Mouse (Mus musculus) CH12.LX (cell line): Measurements from ENCODE around the gene Dnajc6.

Source experiments
- GABPA ChIP-seq: IDR thresholded peaks from 2 replicates; pipeline ENCODE4 v1.6.1; 2012; ENCODE audit warnings: low read depth, low read length, improper control_type of control experiment, inconsistent platforms; ENCODE audit not compliant: insufficient replicate concordance
- JUND ChIP-seq: conservative IDR thresholded peaks from 2 replicates; pipeline ENCODE4 v1.6.1; 2011; ENCODE audit warnings: low read depth, low read length, improper control_type of control experiment
- MAFK ChIP-seq: IDR thresholded peaks from 2 replicates; pipeline ENCODE4 v1.6.1; 2011; ENCODE audit warnings: low read length, improper control_type of control experiment; ENCODE audit not compliant: insufficient replicate concordance
- MEF2A ChIP-seq: IDR thresholded peaks from 2 replicates; pipeline ENCODE4 v1.6.1; 2014; ENCODE audit warnings: low read depth, mild to moderate bottlenecking, inconsistent platforms, low read length, improper control_type of control experiment, borderline replicate concordance
- POLR2A ChIP-seq: IDR thresholded peaks from 2 replicates; pipeline ENCODE4 v1.6.1; 2011; ENCODE audit warnings: low read depth, mild to moderate bottlenecking, improper control_type of control experiment, low read length
- POLR2AphosphoS2 ChIP-seq: IDR thresholded peaks from 2 replicates; pipeline ENCODE4 v1.6.1; 2011; ENCODE audit warnings: low read depth, low read length, improper control_type of control experiment
- TBP ChIP-seq: conservative IDR thresholded peaks from 2 replicates; pipeline ENCODE4 v1.6.1; 2011; ENCODE audit warnings: low read depth, low read length, improper control_type of control experiment

DNA sequence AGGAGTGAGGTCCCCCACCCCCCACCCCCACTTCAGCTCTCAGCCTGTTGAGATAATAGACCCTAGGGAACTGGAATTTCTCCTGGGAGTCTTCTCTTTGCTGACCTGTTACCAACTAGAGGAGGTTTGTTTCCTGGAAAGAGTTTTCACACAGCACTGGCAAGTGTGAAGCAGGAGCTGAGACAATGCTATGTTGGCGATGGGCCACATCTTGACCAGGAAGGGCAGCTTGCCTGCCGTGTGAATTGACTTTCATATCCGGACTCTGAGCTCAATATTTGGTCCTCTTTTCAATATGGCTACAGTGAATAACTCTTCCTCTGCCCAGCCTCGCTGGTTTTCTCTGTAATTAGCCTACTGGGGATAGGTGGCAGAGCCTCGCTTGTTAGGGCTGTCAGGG, 172.7 kb downstream of the Dnajc6 start:
- TF ChIP-seq POLR2A, result no peak
- no peak for TF ChIP-seq GABPA
- no peak for TF ChIP-seq JUND
- no peak for TF ChIP-seq POLR2AphosphoS2
- no peak for TF ChIP-seq MEF2A
- no peak for TF ChIP-seq MAFK
- TF ChIP-seq TBP, result no peak
